Mouse (Mus musculus): ENCODE data around the gene Htr6.

The Htr6 gene

GRCm38 (mm10) chr4:139048518-139048917 is 26.9 kb downstream of the Htr6 start:
- peak; percentile 61 for DNase-seq (ENCODE audit: low read depth, low spot score)

GRCm38 (mm10) chr4:139046354-139046753 is 29.0 kb downstream of the Htr6 start:
- DNase-seq (ENCODE audit: low read depth, low spot score) = no peak

GRCm38 (mm10) chr4:139044566-139044965 is 30.8 kb downstream of the Htr6 start:
- DNase-seq (ENCODE audit: low read depth, low spot score) = no peak

- DNase-seq (ENCODE audit: low read depth, low spot score) = no peak
These were observed 31.8 kb downstream of the Htr6 start for GRCm38 (mm10) chr4:139043600-139043999.

- no peak for DNase-seq (ENCODE audit: low read depth, low spot score)
These were observed 32.8 kb downstream of the Htr6 start for GRCm38 (mm10) chr4:139042611-139043010.

GRCm38 (mm10) chr4:139040084-139040839 is 35.1 kb downstream of the Htr6 start:
- no peak for DNase-seq (ENCODE audit: low read depth, low spot score)

GRCm38 (mm10) chr4:139037795-139038607 is 37.4 kb downstream of the Htr6 start:
- DNase-seq (ENCODE audit: low read depth, low spot score) = no peak

- no peak for DNase-seq (ENCODE audit: low read depth, low spot score)
These were observed 39.6 kb downstream of the Htr6 start for GRCm38 (mm10) chr4:139035799-139036198.

GRCm38 (mm10) chr4:139034942-139035341 is 40.4 kb downstream of the Htr6 start:
- no peak for DNase-seq (ENCODE audit: low read depth, low spot score)

- no peak for DNase-seq (ENCODE audit: low read depth, low spot score)
These were observed 40.8 kb downstream of the Htr6 start for GRCm38 (mm10) chr4:139034540-139034939.

GRCm38 (mm10) chr4:139034010-139034367 is 41.4 kb downstream of the Htr6 start:
- no peak for DNase-seq (ENCODE audit: low read depth, low spot score)

- no peak for DNase-seq (ENCODE audit: low read depth, low spot score)
These were observed 41.9 kb downstream of the Htr6 start for GRCm38 (mm10) chr4:139033263-139034009.

GRCm38 (mm10) chr4:139032521-139032920 is 42.8 kb downstream of the Htr6 start:
- no peak for DNase-seq (ENCODE audit: low read depth, low spot score)

GRCm38 (mm10) chr4:139030675-139031074 is 44.7 kb downstream of the Htr6 start:
- DNase-seq (ENCODE audit: low read depth, low spot score) = no peak

- no peak for DNase-seq (ENCODE audit: low read depth, low spot score)
These were observed 51.0 kb downstream of the Htr6 start for GRCm38 (mm10) chr4:139024379-139024778.

GRCm38 (mm10) chr4:139020385-139020784 is 55.0 kb downstream of the Htr6 start:
- DNase-seq (ENCODE audit: low read depth, low spot score) = no peak

GRCm38 (mm10) chr4:139019413-139019812 is 56.0 kb downstream of the Htr6 start:
- no peak for DNase-seq (ENCODE audit: low read depth, low spot score)

- DNase-seq (ENCODE audit: low read depth, low spot score) = no peak
These were observed 56.4 kb downstream of the Htr6 start for GRCm38 (mm10) chr4:139018976-139019375.

- no peak for DNase-seq (ENCODE audit: low read depth, low spot score)
These were observed 57.0 kb downstream of the Htr6 start for GRCm38 (mm10) chr4:139018388-139018787.

- no peak for DNase-seq (ENCODE audit: low read depth, low spot score)
These were observed 60.6 kb downstream of the Htr6 start for GRCm38 (mm10) chr4:139014793-139015192.

- DNase-seq (ENCODE audit: low read depth, low spot score) = no peak
These were observed 62.1 kb downstream of the Htr6 start for GRCm38 (mm10) chr4:139013281-139013680.

- DNase-seq (ENCODE audit: low read depth, low spot score) = no peak
These were observed 64.1 kb downstream of the Htr6 start for GRCm38 (mm10) chr4:139011201-139011702.
